Mouse (Mus musculus): Measurements from ENCODE around the gene Olfr1419.

Gene Olfr1419

GRCm38 (mm10) chr19:11820211-11820610, 54.7 kb downstream of the Olfr1419 start:
- Histone ChIP-seq H3K4me3 (replicated peaks; ENCODE audit: low read length) (peak overlapping the region; percentile 93), H3K36me3 (ENCODE audit: insufficient read depth, low read length) (peaks cover 10% of the 10 kb centered on the region), H3K4me1 (replicated peaks; ENCODE audit: low read depth, low read length) (peaks cover 87% of the 10 kb centered on the region), H3K9me3 (ENCODE audit: low read length) (no peaks in the 10 kb centered on the region), H3K27me3 (ENCODE audit: insufficient read depth, low read length) (peaks cover 21% of the 10 kb centered on the region)
- TF ChIP-seq POU5F1 (IDR thresholded peaks at IDR 0.05; ENCODE audit: borderline replicate concordance, low read length) (no peak), CTCF (conservative IDR thresholded peaks at IDR 0.05; ENCODE audit: low read length) (peak; percentile 34)

GRCm38 (mm10) chr19:11819800-11820199, 55.1 kb downstream of the Olfr1419 start:
- Histone ChIP-seq H3K27me3 (ENCODE audit: insufficient read depth, low read length) (peaks cover 21% of the 10 kb centered on the region), H3K9me3 (ENCODE audit: low read length) (no peaks in the 10 kb centered on the region), H3K4me1 (replicated peaks; ENCODE audit: low read depth, low read length) (peaks cover 87% of the 10 kb centered on the region), H3K4me3 (replicated peaks; ENCODE audit: low read length) (peak overlapping the region; percentile 93), H3K36me3 (ENCODE audit: insufficient read depth, low read length) (peaks cover 10% of the 10 kb centered on the region)
- TF ChIP-seq CTCF (conservative IDR thresholded peaks at IDR 0.05; ENCODE audit: low read length) (peak; percentile 66), NANOG (IDR thresholded peaks at IDR 0.05; ENCODE audit: borderline replicate concordance, low read length) (no peak)

DNA sequence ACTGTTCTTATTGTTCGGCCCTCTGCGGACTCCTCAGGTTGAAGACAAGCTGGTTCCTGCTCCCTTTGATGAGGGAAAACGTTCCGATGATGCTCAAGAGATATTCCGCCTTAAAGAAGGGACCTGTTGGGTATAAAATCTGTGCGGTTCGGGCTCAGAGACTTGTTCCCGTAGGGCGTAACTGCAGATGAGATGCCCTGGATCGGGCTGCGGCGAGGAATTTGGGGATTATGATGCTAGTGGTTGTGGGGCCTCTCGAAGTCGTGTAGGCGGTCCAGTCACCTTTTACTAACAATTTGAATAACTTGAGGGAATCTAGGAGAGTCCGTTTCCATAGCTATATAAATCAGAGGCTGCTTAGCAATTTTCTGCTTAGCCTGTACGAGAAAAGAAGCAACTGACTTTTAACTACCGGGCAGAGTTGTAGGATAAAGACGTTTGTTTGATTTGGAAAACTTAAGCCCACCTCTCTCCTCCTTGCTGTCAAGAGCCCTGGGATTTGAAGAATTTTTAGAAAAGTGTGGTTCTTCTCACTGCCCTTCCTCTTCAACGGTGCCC, 55.7 kb downstream of the Olfr1419 start, which contains the start of gene Stx3:
Gene Stx3 (minus strand): TSS at position 261 of the 558 bp plus-strand sequence.
- Histone ChIP-seq H3K36me3 (ENCODE audit: insufficient read depth, low read length) (peaks cover 10% of the 10 kb centered on the region), H3K4me3 (replicated peaks; ENCODE audit: low read length) (peak within 1 kb of the TSS; percentile 93), H3K4me1 (replicated peaks; ENCODE audit: low read depth, low read length) (peaks cover 87% of the 10 kb centered on the region), H3K27me3 (ENCODE audit: insufficient read depth, low read length) (peaks cover 21% of the 10 kb centered on the region), H3K9me3 (ENCODE audit: low read length) (no peaks in the 10 kb centered on the region)
- TF ChIP-seq NANOG (IDR thresholded peaks at IDR 0.05; ENCODE audit: borderline replicate concordance, low read length), result no peak
- TF ChIP-seq CTCF (conservative IDR thresholded peaks at IDR 0.05; ENCODE audit: low read length), result no peak
- no peak for TF ChIP-seq POU5F1 (IDR thresholded peaks at IDR 0.05; ENCODE audit: borderline replicate concordance, low read length)

Data from E14TG2a.4 (cell line).